Mouse (Mus musculus): Measurements from ENCODE around the gene Stk33.

- TF ChIP-seq CTCF (IDR thresholded peaks at IDR 0.05; ENCODE audit: low read depth) (no peak), EP300 (IDR thresholded peaks at IDR 0.05; ENCODE audit: low read depth) (no peak)
These were observed 162.3 kb downstream of the Stk33 start for GRCm38 (mm10) chr7:109276622-109277021.

All from liver, postnatal 0 days (tissue).